Mouse (Mus musculus): ENCODE results near the gene Frmd4b.
A peak's percentile ranks its signal among the peaks of the same experiment; 100 is the strongest.

Gene Frmd4b

DNA sequence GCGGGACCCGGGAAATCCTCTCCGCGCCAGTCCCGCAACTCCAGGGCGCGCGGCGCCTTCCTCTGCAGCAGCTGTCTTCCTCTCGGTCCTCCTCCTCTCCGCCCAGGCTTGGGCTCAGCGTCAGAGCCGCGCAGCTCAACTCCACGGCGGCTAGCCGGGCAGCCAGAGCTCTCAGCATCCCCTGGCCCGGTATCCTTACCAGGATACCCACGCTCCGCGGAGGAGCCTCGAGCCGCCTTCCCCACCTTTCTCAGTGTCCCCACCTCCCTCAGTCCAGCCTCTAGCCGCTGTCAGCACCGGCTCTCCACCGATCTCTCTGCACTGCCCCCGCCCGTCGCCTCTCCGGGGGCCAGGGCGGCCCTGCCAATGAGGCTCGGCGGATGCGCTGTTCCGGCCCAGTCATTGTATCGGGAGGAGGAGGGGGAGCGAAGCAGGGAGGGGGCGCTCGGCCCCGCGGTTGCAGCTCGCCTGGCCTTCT, at the start of gene Frmd4b:
TSS of gene Frmd4b (minus strand) at position 276 of the 478 bp plus-strand sequence.
- DNase-seq, result peak; percentile 69

DNA sequence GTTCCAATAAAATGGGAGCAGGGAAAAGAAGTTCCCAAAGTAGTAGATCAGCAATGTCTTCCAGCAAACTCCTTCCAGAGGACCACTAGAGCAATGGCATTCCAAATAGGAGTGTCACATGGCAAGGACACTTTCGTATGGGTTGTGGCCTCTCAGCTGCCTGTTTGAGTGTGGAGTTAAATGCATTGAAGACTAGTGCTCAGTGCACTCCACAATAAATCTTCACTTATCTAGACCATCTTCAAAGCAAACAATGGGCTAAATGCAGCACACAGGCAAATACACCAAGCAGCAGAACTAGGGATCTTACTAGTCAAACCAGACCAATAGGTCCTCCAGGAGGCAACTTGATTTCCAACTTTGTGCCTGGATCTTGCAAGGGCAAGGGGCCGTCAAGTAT, 49.1 kb upstream of the Frmd4b start:
- DNase-seq, result no peak

DNA sequence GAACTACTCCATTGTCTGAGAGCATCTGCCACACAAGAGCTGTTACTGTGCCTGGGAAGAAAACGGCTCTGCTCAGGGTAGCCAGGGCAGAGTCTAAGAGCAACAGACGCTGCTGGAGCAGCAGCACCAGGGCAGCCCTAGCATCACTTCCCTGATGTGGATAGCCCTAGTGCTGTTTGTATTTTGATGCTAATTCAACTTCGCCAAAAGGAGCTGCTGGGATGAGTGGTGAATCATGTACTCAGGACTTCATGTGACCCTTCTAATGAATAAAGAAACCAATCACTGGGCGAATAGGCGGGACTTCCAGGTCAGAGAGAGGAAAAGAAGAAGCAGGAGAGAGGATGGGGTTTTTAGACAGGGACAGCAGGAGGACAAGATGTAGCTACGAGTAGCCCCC, 41.6 kb upstream of the Frmd4b start:
- no peak for DNase-seq

DNA sequence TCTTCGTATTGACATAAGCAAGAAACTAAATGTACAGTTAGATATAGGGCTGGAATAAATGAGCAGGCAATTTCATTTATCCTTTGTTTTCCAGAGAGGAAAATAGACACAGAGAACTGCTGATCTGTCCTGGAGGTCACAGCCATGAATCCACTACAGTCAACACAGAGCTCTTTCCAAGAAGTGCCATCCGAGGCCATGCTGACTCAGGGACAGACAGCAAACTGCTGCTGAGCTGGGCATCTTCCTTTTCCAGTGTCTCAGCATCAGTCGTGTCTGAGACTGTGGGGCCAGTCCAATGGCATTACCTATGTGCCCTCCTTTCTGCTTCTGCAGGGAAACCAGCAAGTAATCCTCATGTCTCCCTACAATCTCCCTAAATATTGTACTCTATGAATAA, 38.6 kb upstream of the Frmd4b start:
- DNase-seq, result no peak

DNA sequence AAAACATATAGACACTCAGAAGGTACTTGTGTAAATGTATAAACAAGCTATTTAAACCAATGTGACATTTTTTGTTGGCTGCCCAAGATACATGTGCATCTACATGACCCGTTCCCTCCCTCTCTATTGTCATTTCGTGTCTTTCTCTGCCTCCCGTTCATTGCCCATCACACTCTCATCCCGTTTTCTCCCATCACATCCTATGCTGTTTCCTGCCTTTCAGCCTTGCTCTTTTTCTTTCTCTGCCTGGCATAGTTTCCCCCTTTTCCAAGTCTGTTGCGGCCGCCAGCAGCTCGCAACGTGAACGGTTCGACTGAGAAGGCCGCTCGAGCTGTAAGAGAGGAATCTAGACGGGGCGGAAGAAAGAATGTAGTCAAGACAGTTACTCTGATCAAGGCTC, 30.2 kb upstream of the Frmd4b start:
- no peak for DNase-seq

DNA sequence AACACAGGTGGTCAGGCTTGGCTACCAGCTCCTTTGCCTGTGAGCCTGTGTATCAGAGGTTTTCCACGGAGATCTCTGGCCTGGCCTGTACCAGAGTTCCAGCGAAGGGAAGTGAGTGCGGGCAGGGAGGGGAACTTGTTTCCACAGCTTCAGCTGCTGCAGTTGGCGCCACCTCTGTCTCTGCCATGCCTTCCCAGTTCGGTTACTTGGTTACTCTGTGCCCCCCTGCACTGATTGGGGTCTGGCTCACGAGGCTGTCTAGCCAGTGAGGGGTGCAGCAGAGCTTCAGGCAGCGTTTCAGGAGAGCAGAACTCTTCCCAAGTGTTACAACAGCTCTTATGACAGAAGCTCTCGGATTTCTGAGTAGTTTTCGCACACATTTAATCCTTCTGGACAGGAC, 6.0 kb upstream of the Frmd4b start:
- DNase-seq, result no peak

DNA sequence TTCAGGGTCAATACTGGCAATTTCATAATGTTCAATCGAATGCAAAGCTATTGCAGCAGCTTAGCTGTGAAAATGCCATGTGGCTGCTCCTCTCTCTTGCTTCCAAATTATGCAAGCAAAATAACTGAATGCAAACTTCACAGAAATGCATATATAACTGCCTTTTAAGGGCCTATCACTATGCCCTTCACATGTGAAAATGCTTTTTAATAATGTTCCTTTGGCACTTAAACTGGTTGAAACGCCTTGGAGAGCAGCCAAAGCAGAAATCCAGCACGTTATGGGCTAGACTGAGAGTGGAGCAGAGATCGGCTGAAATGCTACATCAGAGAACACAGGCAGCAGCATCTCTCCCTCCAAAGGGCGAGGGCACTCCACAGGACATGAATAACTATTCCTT, 4.9 kb upstream of the Frmd4b start:
- DNase-seq, result no peak

DNA sequence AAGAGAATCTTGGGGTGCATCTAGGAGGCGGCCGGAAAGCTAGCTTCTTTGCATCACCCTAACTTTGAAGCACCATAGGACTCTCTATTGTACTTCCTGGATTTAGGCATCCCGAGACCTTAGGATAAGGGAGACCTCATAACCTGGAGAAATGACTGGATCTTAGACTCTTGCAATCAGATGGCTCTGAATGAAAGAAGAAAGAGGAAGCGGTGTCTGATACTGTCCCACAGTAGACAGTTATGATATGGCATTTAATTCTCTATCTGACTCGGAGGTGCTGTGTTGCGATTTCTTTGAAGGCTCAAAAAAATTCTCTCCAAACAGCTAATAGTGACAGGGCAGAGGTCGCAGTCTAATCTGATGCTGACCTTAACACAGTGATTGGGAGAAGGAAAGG, 433 bp upstream of the Frmd4b start:
- DNase-seq, result no peak

DNA sequence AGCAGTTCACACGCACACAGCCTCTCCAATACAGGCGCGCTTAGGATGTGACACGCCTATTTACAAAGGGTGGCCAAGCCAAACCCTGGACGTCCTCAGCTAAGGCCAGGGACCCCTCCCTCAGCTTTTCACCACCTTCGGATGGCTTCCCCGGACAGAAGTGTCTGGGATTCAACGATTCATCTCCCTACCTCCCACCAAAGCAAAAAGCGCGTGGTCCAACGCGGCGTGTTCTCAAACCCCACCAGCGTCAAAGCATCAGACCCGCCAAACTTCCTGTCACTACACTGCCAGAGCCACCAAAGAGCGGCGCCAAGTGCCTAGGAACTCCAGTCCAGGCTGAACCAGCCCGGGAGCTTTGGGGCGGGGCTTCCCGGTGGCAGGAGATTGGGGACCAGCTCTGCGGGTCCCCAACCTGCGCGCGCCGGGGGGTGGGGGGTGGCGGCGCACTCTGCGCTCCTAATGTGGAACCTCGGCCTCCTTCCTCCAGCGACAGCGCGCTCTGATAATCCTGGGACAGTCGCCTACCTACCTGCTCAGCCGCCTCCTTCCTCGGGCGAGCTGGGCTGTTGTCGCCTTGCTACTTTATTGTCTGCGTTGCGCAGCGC, 579 bp downstream of the Frmd4b start:
- DNase-seq, result peak; percentile 49

DNA sequence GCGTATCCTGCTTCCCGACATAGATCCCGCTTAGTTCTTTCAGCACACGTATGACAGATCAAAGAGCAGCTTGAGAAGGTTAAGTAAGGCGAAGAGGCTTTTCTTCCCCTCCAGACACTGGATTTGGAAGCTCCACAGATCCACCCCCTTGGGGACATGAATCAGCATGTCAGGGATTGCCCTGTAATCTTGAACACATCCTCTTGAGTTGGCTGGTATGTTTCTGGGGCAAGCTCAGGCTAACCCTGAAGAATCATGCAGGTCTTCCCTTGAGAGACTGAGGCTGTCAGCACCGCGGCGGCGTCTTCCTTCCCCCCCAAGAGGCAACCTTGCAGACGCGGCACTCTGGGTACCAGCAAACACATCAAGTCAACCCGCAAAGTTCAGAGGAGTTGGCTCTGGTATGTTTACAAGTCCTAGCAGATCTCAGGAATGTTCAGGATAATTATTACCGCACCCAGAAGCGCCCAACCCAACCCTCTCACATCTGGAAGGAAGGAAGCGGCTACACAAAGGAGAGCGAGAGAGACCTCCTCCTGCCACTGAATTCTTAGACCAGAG, 1.4 kb downstream of the Frmd4b start:
- DNase-seq, result peak; percentile 14

DNA sequence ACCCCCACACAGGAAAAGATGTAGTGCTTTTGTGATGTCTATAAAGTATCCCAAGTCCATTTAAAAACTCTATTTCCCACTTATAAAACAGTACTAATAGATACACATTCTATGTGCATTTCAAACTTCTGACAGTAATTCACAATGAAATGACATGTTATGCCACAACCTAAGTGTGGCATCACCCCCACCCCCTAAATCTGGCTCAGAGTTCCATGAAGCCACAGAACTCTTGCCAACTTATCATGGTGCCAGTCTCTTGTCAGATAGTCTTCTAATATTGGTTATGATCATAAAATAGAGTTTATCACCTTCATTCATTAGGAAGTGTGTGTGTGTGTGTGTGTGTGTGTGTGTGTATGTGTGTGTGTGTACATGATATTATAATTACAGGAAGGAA, 3.2 kb downstream of the Frmd4b start:
- DNase-seq, result no peak

DNA sequence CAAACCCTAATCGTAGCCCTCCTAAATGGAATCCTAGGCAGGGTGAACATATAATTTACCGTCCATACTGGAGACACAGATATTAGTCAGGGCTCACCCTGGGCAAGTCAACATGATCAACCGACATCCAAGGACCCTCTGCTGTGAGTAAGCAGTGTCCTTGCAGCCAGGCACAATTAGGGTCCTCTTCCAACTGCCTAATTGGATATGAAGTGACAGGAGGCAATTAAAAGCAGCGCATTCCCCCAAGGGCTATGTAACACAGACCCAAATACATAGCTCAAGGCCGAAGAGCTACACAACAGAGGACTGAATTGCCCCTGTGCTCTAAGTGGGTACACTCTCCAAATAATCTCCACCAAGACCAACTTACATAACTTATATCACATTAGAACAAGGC, 4.5 kb downstream of the Frmd4b start:
- DNase-seq, result no peak

DNA sequence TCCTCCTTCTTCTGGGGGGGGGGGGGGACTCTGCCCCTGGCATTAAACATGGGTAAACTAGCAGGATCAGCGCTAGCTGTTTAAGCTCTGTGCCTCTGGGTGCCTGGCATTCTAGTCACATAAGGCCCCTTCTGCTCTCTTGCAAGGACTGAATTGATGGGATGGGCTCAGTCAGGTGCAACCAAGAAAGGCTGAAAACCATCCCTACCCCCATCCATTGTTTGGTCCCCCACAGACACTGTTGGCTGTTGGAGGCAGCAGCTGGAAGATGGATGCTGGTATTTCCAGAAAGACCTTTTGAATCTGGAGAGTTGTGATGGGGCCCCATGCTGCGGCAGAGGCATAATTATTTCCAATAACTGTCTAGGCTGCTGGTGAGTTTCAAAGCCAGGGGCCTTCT, 7.3 kb downstream of the Frmd4b start:
- no peak for DNase-seq

DNA sequence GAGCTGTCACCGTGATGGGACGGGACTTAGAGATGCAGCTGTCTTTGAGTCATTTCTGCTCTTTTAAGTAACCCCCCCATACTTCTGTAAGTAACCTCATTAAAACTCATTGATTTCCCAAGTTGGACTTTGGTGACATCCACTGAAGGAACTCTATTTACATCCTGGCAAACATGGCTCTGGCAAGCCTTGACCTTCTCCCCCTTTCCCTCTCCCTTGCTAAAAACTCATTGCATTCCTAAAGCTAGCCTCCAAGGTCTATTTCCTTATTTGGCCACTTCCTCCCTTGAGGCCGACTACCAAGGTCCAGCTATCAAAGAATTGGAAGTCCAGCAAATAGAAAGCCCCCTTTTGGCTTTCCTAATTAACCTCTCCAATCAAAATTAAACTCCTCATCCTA, 9.7 kb downstream of the Frmd4b start:
- DNase-seq, result no peak

DNA sequence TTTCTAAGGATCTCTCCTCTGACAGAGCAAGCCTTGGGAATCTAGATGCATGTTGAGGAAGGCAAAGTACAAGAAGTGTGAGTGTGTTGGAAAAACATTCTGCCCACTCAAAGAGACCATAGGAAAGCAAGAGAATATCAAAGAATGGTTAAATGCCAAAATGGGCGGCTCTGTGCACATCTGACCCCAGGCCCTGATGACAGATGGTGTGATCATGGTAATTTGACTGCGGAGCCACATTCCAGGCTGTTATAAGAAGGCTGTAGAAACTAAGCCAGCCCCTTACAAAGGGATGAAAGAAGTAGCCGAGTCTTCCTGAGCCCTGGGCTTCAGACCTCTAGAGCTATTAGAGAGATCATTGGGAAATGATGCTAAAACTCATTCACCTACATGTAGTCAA, 22.1 kb downstream of the Frmd4b start:
- DNase-seq, result no peak

DNA sequence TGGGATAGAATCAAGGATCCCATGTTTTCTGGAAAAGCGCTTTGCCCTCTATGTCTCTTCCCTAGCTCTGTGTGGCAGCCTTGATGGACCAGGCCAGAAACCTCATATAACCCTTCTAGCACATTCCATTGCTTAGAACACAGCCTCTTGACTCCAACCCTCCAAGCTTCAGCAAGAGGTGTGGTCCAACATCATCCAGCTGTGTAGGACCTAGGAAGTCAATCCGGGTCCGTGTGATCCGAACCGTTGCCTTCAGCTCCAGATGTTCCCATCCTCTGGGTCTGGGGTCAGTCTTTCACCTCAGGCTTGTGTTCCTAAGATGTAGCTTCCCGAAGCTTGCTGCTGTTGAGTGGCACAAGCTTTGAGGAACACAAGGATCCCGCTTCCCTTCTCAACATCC, 22.8 kb downstream of the Frmd4b start:
- no peak for DNase-seq

DNA sequence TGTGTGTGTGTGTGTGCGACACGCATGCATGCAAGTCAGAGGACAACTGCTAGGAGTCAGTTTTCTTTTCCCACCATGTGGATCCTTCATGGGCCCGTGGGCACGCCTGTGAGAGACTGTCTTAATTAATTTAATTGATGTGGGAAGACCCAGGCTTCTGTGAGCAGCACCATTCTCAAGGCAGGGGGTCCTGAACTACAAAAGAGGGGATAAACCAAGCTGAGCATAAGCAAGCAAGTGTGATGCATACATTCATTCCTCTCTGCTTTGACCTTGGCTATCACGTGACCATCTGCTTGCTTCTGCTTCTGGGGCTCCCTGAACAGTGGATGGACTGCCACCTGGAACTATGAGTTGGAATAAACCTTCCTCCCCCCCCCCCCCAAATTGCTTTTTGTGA, 27.1 kb downstream of the Frmd4b start:
- DNase-seq, result no peak

DNA sequence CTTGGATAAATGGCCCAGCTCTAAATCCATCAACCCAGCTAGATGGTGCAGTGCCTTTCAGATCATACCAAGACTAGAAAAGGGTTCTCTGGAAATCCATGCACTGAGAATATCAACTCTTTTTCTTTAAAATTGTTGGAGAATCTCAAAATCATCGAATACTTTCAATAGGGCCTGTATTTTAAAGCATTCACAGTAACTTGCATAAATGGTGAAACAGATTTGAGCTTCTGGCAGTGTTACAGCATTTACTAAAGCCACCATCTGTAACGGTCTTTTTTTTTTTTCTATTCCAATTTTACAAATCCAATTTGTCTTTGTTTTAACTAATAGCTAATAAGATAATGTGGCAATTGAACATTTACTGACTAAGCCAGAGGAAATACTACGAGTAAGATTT, 27.8 kb downstream of the Frmd4b start:
- DNase-seq, result no peak

DNA sequence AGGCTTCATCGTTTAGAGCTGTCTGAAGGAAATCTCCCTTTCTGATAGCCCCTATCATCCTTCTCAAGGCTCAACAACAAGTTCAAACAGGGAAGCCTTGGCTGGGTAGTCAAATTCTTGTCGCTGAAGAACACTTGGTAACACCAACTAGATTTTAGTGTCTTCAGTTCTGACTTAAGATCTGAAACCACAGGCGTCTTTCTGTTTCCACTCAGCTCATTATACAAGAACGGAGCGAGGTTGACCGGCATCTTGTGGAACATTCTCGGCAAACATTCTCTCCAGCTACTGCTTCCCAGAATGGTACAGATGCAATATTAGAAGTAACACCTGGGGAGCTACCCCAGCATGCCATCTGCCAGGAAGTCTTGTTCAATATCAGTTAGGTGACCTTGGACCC, 28.3 kb downstream of the Frmd4b start:
- no peak for DNase-seq

DNA sequence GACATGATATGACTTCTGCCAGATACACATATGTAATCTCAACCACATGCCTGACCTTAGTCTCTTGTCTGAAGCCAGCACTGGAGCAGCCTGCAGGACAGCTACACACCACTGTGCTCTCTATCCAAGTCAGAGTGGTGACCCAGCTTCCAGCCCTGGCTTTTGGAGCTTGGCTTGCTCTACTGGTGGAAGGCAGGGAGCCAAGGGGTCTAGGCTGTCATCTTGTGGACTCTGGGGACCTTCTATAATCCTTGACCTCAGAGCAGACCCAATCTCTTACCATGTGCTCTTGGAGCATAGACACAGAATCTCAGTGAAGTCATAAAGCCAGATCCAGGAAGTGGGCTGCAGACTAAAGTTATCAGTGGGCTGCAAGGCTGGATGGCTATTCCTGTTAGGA, 30.7 kb downstream of the Frmd4b start:
- DNase-seq, result no peak

DNA sequence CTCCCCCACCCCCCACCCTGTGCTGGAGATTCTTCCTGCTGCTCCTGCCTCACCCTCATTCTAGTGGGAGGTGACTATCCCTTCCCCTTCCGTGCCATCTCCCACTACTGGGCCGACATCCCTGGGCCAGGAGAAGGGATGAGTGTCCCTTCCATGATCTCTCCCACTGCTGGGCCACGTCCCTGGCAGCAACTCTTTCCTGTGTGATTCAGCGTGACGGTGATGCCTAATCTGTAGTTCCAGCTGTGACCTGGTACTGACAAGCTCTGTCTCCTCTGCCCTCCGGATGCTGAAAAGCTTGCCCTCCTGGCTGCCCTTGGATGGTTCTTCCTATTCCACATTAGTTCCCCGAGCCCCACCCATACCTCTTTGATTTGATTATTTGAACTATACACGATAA, 31.3 kb downstream of the Frmd4b start:
- DNase-seq, result no peak

DNA sequence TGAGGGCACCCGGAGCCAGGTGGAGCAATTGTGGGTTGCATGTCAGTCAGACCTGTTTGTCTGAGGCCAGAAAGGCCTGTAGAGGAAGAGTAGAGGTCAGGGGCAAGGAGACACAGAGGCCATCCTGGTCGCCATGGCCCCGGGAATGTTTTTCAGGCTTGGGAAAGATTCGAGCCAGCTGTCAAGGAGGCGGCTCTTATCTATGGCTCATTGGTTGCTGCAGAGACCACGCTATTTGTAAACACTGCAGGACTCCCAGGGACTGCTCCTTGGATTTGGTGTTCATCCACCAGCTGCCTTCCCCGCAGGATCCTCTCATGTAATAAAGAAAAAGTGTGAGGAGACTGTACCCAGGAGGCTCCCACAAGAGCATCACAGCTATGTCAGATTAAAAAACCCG, 34.6 kb downstream of the Frmd4b start:
- DNase-seq, result no peak

DNA sequence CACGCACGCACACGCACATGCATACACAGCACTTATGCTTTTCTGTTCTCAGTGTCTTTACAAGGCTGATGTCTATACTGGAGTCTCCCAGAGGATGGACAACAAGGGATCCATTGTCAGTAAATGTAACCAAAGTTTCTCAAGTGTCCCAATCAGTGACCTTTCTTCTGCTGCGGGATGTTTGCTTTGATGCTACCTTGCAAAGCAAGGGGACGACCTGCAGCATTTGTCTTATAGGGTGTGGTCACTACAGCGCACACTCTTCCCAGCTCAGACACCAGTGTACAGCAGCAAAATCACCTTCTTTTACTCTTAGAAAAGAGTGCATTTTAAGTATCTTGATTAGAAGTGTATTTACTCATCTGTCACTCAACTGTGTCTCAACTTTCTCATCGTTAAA, 35.4 kb downstream of the Frmd4b start:
- no peak for DNase-seq

DNA sequence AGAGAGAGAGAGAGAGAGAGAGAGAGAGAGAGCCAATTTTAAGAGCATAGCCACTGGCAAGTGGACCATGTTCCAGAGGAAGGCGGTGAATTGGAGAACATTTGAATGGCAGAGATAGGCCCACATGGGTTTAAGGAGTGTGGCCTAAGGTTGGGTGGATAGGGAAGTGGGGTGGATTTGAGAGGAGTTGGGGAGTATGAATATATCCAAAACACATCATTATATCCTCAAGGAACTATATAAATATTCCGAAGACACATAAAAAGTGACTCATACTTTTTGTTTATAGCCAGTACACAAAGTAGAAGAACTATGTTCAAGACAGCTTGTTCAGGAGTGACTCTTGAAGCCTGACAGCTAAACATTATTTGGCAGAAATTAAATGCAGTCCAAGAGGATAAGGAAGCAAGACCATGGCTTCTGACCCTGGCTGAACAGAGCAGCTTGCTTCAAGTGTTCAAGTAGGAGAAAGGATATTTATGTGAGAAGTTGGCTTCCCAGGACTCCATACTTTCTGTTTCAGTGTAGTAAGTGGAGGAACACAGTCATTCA, 36.8 kb downstream of the Frmd4b start:
- DNase-seq, result no peak

DNA sequence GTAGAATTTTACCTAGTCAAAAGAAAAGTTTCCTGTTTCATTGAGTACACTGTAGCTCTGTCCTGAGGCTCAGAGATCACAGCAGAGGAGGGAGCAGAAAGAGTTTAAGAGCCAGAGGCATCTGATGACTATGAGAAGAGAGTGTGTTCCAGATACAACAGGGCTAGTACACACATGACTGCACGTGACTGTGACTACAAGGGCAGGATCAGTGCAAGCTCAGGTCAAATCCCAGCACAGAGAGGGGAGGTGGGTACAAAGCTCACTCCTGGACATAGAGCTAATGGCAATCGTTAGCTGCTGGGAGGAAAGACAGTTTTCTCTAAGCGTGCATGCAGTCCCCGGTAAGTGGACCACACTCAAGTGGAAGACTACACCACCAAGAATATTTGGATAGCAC, 37.6 kb downstream of the Frmd4b start:
- DNase-seq, result no peak

Data from right cerebral cortex, postnatal 4 days (tissue).